Mouse (Mus musculus) gastrocnemius, adult 8-10 months (tissue): ENCODE results near the gene Knop1. TPM values are rescaled to one million over a fixed set of nuclear protein-coding genes. Genes with fewer than 3 reads are reported as not detected.

Source experiments
- DNase-seq, 2 experiments: peaks; one replicate each; pipeline ENCODE4 v3.0.0; 2022; ENCODE audit warnings: low spot score in 2 of 2
- total RNA-seq, 4 experiments: library from RNA; stranded (reverse); gene quantifications; 2 replicates each; pipeline ENCODE4 v1.2.4; 2022

Gene Knop1
- total RNA-seq, 4 experiments from 2014 or later, result 21.6 to 28.1 (median 26.1) TPM

- no peak for DNase-seq
Observed at GRCm38 (mm10) chr7:118800112-118800734, 55.8 kb downstream of the Knop1 start.

GRCm38 (mm10) chr7:118798105-118798570 is 57.9 kb downstream of the Knop1 start:
- DNase-seq, result no peak

GRCm38 (mm10) chr7:118797600-118797999 is 58.5 kb downstream of the Knop1 start:
- DNase-seq, result no peak

DNA sequence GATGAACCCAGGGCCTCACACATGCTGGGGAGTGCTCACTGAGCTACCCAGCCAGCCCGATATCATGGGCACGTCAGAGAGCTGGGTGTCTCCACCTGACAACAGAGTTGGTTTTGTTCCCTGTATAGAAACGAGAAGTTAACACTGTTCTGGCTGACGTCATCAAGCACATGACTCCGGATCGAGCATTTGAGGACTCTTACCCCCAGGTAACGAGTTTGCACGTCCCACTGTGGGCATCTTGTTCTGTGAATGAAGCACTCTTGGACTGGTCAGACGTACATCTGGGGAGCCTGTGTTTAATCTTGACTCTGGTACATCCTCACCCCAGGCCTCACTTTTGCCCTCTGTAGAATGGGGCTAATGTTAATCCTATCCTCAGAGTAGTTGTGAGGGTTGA is 59.2 kb downstream of the Knop1 start:
- no peak for DNase-seq

- no peak for DNase-seq
Observed at GRCm38 (mm10) chr7:118795779-118796178, 60.3 kb downstream of the Knop1 start.

GRCm38 (mm10) chr7:118793899-118794298 is 62.2 kb downstream of the Knop1 start:
- no peak for DNase-seq

Other genes starting within 250 kb of the Knop1 start
- gene Gde1, start 150.5 kb downstream of the Knop1 start, total RNA-seq, result 10 to 100 TPM; 46.0 to 55.2 (median 49.7) TPM
- 1 to 10 TPM; 1.4 to 2.7 (median 2.4) TPM for gene Ccp110, start 143.7 kb downstream of the Knop1 start, total RNA-seq
- gene Vps35l, start 116.0 kb downstream of the Knop1 start, total RNA-seq, result 10 to 100 TPM; 17.0 to 19.5 (median 18.3) TPM
- under 1 TPM in 2 of 4 experiments, not detected in 2; 0.12 to 0.32 TPM for gene Iqck, start 502 bp downstream of the Knop1 start, total RNA-seq
- gene Gprc5b, start 139.0 kb upstream of the Knop1 start, total RNA-seq, result 10 to 100 TPM; 13.9 to 24.2 (median 19.7) TPM